Mouse (Mus musculus): ENCODE measurements around the gene Axl. TPM values are rescaled to one million over a fixed set of nuclear protein-coding genes. Genes with fewer than 3 reads are reported as not detected.

Gene Axl
- total and polyA plus RNA-seq, 3 experiments, result 0.19 to 0.98 (median 0.96) TPM

GRCm38 (mm10) chr7:25815571-25815970 is 27.1 kb upstream of the Axl start:
- DNase-seq (ENCODE audit: extremely low read depth), result no peak
- TF ChIP-seq IRF4 (IDR thresholded peaks at IDR 0.05; ENCODE audit: low read depth, low read length), result no peak
- TF ChIP-seq TCF12 (IDR thresholded peaks at IDR 0.05; ENCODE audit: low read depth, low read length), result no peak
- no peak for TF ChIP-seq ELF1 (IDR thresholded peaks at IDR 0.05; ENCODE audit: low read depth, low read length)
- no peak for TF ChIP-seq JUN (IDR thresholded peaks at IDR 0.05; ENCODE audit: insufficient read depth, low read depth, low read length)
- TF ChIP-seq CTCF (conservative IDR thresholded peaks at IDR 0.05 in 1 of 2, IDR thresholded peaks at IDR 0.05 in 1 of 2; ENCODE audit: low read depth in 2 of 2, low read length in 2 of 2), result no peak
- no peak for TF ChIP-seq SMC3 (IDR thresholded peaks at IDR 0.05; ENCODE audit: low read depth, low read length)
- no peak for TF ChIP-seq EP300 (IDR thresholded peaks at IDR 0.05; ENCODE audit: low read length)
- Histone ChIP-seq H3K36me3 (replicated peaks in 1 of 2; ENCODE audit: control insufficient read depth in 1 of 2, insufficient read depth in 1 of 2, low read length in 1 of 2) (no peaks in the 10 kb centered on the region), H3K27me3 (replicated peaks) (peaks cover 48% of the 10 kb centered on the region), H3K4me3 (replicated peaks in 1 of 3; ENCODE audit: low read depth in 2 of 3, low read length in 2 of 3, poor library complexity in 1 of 3) (no peak overlapping the region), H3K9me3 (replicated peaks; ENCODE audit: low read length) (no peaks in the 10 kb centered on the region), H3K4me2 (ENCODE audit: insufficient read depth, low read depth, poor library complexity, severe bottlenecking) (no peak overlapping the region), H3K9ac (ENCODE audit: insufficient read depth, low read depth) (no peak overlapping the region), H3K27ac (ENCODE audit: insufficient read depth, low read depth) (no peak overlapping the region), H3K4me1 (ENCODE audit: control insufficient read depth in 1 of 2, insufficient read depth in 2 of 2) (peaks cover 0 to 3% of the 10 kb centered on the region in 2 experiments; a peak in 1 of 4 replicates), H3K79me2 (replicated peaks; ENCODE audit: control insufficient read depth, extremely low read depth, insufficient read depth, poor library complexity, severe bottlenecking) (no peaks in the 10 kb centered on the region)
- in situ Hi-C loops (cut with MboI; ENCODE audit: low pct_ligation_motif_present, low pct_unique_long_range_greater_than_20kb, low sequenced_read_pairs) (no loop called here), dilution Hi-C loops (cut with MboI; ENCODE audit: extremely low pct_ligation_motif_present, extremely low pct_unique_long_range_greater_than_20kb, low sequenced_read_pairs) (no loop called here)

DNA sequence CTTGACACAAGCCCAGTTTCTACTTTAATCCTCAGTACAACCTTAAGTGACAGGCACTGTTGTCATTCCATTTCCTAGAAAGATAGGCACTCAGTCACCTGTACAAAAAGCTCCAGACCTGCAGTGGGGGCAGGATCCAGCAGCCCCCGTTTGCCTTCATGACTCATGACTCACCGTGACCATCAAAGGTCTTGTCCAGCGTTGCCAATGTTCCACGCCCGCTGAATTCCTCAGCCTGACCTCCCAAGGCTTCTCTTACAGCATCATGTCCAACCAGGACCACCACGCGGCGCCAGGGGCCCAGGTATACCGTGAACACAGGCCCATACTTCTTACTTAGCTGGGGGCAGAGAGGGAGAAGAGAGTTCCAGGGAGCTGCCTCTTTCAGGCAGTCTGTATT is 26.2 kb upstream of the Axl start:
- in situ Hi-C loops (cut with MboI; ENCODE audit: low pct_ligation_motif_present, low pct_unique_long_range_greater_than_20kb, low sequenced_read_pairs), result no loop called here
- no peak for TF ChIP-seq EP300 (IDR thresholded peaks at IDR 0.05; ENCODE audit: low read length)
- TF ChIP-seq NRF1 (IDR thresholded peaks at IDR 0.05; ENCODE audit: low read depth, low read length), result no peak
- TF ChIP-seq USF2 (conservative IDR thresholded peaks at IDR 0.05; ENCODE audit: low read depth, low read length), result no peak
- TF ChIP-seq TBP (conservative IDR thresholded peaks at IDR 0.05; ENCODE audit: low read depth, low read length), result no peak
- no peak for TF ChIP-seq MAX (IDR thresholded peaks at IDR 0.05; ENCODE audit: low read length)
- TF ChIP-seq GABPA (IDR thresholded peaks at IDR 0.05; ENCODE audit: insufficient replicate concordance, low read depth, low read length), result no peak
- no peak for TF ChIP-seq RCOR1 (conservative IDR thresholded peaks at IDR 0.05; ENCODE audit: low read depth, low read length)
- no peak for TF ChIP-seq MEF2A (IDR thresholded peaks at IDR 0.05; ENCODE audit: borderline replicate concordance, low read depth, low read length)
- no peak for TF ChIP-seq BHLHE40 (IDR thresholded peaks at IDR 0.05; ENCODE audit: low read depth, low read length)
- no peak for TF ChIP-seq CHD1 (IDR thresholded peaks at IDR 0.05; ENCODE audit: low read depth, low read length)
- TF ChIP-seq MAZ (IDR thresholded peaks at IDR 0.05; ENCODE audit: low read depth, low read length), result no peak
- no peak for TF ChIP-seq JUN (IDR thresholded peaks at IDR 0.05; ENCODE audit: insufficient read depth, low read depth, low read length)
- peaks cover 44% of the 10 kb centered on the region for H3K27me3 ChIP-seq (replicated peaks)
- no peak overlapping the region for H3K4me3 ChIP-seq (replicated peaks in 1 of 3; ENCODE audit: low read depth in 2 of 3, low read length in 2 of 3, poor library complexity in 1 of 3)
- no peak overlapping the region for H3K4me2 ChIP-seq (ENCODE audit: insufficient read depth, low read depth, poor library complexity, severe bottlenecking)
- H3K27ac ChIP-seq (ENCODE audit: insufficient read depth, low read depth), result no peak overlapping the region
- dilution Hi-C loops (cut with MboI; ENCODE audit: extremely low pct_ligation_motif_present, extremely low pct_unique_long_range_greater_than_20kb, low sequenced_read_pairs), result no loop called here
- H3K9ac ChIP-seq (ENCODE audit: insufficient read depth, low read depth), result no peak overlapping the region
- H3K9me3 ChIP-seq (replicated peaks; ENCODE audit: low read length), result no peaks in the 10 kb centered on the region
- no peaks in the 10 kb centered on the region for H3K79me2 ChIP-seq (replicated peaks; ENCODE audit: control insufficient read depth, extremely low read depth, insufficient read depth, poor library complexity, severe bottlenecking)
- no peak for DNase-seq (ENCODE audit: extremely low read depth)
- H3K4me1 ChIP-seq (ENCODE audit: control insufficient read depth in 1 of 2, insufficient read depth in 2 of 2), result peaks cover 0 to 3% of the 10 kb centered on the region in 2 experiments; a peak in 1 of 4 replicates
- no peaks in the 10 kb centered on the region for H3K36me3 ChIP-seq (replicated peaks in 1 of 2; ENCODE audit: control insufficient read depth in 1 of 2, insufficient read depth in 1 of 2, low read length in 1 of 2)

Data from CH12.LX (cell line).